Mouse (Mus musculus) 3134 (cell line): ENCODE data around the gene Mcidas.
"Not testable (repeated sequence)": the region's sequence is repeated elsewhere in the genome, so short reads cannot be mapped to it uniquely, and the experiment has no call there.

ENCODE experiments used
- DNase-seq: peaks from one replicate; pipeline ENCODE4 v3.0.0-alpha.2; 2011; ENCODE audit warnings: low spot score; ENCODE audit not compliant: insufficient read length; ENCODE audit errors: extremely low read depth

Mcidas gene

DNA sequence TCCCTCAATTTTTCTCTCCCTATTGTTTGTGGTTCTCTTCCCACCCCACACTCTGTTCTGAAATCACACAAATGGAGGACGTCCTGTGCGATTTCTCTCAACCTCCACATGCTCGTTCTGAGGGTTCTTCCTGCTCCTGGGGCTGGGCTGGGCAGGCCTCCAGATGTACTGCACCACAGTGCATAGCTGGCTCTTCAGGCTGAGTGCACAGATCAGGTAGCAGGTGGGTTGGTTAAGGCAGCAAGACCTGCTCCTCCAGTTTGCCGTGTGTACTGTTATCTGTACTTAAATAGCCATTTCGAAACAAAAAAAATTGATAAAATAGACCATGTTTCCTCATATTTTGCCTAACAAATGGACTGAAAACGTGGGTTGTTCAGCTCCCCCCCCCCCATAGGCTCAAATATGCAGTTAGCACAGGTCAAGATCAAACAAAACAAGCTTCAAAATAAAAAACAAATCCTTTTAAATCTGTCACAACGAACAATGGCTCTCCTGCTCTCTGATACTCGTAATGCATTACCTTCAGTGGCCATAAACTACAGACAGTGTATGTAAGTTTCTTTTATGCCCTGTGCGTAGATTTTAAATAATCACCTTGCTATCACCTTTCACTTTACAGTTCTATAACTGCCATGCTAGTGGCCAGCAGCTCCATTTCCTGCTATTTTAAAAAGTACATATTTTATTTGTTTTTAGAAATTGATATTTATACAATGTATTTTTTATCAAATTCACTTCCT is 7.1 kb downstream of the Mcidas start:
- no peak for DNase-seq

DNA sequence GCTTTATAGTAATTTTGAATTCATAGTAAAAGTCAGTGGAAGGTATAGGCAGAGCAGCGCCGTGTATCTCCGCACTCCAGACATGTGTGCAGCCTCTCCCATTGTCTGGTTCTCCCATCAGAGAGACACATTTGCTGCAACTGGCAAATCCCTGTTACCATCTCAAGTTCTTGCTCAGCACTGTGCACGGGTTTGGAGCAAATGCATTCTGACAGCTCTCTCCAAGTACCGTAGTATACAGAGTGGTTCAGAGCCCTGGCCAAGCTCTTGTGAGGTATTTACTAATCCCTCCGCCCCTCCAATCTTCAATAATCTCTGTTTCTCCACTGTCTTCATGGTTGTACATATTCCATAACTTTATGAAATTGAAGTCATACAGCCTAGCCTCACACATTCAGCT is 19.0 kb downstream of the Mcidas start:
- DNase-seq = no peak

DNA sequence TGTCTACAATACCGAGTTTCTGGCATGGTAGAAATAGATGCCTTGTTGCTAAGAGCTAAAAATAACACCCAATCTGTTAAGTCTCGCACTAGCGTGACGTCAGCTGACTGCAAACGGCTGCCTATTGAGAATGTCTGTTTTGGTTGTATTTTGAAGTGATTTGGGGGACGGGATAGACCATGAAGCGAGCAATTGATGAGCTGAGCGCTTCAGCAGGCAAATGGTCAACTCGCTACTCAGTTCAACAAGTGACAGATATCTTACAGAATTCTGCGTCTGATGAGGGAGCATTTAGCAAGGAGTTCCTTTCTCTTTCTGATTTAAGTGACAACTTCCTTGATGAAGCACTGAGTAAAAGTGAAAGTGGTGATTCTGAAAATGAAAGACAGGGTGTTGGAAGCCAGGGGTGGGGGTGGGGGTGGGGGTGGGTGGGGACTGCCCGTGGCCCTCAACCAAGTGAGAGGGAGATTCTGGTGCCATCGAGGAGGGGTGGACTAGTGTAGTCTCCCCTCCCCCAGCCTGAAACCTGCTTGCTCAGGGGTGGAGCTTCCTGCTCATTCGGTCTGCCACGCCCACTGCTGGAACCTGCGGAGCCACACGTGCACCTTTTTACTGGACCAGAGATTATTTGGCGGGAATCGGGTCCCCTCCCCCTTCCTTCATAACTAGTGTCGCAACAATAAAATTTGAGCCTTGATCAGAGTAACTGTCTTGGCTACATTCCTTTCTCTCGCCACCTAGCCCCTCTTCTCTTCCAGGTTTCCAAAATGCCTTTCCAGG is 19.7 kb downstream of the Mcidas start:
- DNase-seq = not testable (repeated sequence)

DNA sequence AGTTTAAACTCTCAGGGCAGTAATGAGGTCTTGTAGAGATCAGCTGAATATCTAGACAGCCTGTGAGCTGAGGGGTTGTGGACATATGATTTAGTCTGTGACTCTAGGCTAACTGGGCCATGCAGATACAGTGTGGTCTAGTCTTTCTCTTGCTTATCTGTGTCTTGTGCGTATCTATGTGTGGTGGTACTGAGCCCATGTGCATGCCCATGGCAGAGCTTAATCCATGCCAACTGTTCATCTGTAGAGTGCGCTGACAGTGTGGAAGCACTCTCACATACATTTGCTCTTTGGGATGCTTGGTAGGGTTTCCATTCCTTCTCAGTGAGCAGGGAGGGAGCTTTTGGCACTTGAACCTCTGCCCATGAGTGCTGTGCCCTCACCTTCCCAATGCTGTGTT is 27.9 kb downstream of the Mcidas start:
- no peak for DNase-seq

DNA sequence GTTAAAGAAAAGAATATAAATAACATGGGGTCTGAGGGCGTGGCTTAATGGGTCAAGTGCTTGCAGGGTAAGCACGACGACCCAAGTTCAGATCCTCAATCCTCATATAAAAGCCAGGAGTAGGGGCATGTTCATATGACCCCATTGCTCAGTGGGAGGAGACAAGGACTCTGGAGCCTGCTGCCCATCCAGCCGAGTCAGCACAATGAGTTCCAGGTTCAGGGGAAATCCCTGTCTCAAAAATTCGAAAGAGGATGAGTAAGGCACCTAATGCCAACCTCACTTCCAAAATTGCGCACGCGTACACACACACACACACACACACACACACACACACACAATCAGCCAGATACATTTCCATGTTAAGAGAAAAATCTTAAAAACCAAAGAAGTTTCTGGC is 28.8 kb downstream of the Mcidas start:
- DNase-seq = no peak

DNA sequence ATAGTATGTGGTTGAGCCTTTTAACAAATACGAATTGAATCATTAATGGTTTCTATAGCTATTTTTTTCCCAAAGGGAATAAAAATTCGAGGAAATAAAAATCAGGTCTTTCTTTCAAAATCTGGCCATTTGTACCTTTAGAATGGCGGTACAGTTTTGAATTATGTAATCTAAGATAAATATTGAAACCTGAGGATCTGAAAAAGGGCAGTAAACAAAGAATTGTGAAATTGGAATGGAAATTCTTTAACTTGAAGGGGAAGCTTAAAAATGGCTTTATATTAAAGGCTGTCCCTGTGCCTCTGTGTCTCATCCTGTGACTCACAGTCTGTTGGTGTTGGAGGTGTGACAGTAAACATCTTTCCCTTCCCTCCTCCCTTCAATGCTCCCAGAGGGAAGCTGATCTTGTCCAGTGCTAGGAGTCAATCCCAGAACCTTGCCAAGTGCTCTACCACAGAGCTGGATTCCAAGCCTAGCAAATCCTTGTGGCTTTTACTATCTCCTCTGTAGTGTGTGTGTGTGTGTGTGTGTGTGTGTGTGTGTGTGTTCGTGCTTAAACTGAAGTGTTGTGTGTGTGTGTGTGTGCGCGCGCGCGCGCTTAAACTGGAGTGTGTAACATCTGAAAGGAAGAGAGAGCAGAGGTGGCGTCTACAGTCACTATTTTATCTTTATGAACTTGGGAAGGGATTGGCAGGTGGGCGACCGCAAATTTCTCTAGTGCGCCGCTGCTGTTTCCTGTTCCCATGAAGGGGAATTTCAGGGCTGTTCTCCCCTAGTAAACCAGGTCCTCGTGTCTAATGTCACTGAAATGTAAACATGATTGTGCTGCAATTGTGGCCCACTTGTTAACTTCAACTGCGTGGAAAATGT is 29.9 kb downstream of the Mcidas start:
- peak; percentile 66 for DNase-seq

DNA sequence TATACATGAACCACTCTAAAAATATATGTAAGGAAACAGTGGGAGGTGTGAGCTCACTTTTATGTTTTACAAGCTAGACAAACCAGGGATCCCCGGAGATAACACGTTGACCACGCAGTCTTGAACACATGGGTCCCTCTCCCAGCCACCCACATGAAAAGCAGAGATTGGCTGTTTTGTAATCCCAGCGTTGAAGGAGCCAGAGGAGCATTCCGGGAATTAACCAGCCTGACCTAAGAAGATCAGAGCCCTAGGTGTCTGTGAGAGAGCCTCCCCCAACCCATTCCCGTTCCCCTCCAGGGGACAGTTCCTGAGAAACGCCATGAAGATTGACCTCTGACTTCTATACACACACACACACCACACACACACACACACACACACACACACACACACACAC is 37.7 kb downstream of the Mcidas start:
- DNase-seq = no peak

DNA sequence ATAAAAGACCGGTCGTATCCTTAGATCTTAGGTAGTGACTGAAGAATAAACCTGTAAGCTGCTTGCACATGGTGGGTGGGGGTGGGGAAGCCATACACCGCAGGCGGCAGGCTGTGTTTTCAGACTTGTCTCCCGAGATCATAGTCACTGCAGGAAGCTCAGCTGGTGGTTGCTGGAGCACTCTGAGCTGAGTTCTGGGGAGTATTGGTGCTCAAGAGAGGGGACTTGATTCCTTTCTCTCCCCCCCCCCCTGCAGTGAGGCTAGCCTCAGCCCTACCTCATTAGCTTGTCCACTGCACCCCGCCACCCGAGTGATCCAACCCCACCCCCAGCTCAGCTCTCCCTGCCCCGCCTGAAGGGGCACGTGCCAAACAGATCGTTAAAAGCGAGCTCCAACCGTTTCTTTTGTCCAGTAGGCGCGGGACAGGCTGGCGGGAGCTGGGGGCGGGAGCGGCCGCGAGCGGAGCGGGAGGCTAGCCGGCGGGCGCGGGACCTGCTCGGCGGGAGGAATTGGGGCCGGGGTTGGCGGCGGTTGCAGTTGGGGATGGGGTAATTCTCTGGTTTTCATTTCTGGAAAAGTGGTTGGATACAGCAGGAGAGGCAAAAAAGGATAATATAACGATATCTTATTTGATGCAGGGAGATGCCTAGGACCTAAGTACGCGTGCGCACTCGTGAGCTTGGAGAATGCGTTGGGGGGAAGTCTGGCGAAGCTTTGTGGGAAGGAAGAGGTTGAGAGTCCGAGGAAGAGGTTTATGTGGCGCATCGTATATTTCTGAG is 38.3 kb downstream of the Mcidas start:
- no peak for DNase-seq

DNA sequence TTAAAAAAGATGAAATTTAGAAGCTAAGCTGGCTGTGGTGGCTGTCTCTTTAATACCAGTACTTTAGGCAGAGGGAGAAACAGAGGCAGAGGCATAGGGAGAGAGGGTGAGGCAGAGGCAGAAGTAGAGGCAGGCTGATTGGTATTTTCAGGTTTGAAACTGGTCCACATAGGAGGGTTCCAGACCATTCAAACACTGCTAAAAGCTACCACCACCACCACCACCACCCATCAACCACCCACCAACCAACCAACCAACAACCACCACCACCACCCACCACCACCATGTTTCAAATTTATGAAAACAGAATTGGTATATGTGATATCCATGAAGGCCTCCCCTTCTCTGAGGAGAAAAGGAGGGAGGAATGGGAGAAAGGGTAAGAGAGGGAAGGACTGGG is 39.2 kb downstream of the Mcidas start:
- DNase-seq = no peak

DNA sequence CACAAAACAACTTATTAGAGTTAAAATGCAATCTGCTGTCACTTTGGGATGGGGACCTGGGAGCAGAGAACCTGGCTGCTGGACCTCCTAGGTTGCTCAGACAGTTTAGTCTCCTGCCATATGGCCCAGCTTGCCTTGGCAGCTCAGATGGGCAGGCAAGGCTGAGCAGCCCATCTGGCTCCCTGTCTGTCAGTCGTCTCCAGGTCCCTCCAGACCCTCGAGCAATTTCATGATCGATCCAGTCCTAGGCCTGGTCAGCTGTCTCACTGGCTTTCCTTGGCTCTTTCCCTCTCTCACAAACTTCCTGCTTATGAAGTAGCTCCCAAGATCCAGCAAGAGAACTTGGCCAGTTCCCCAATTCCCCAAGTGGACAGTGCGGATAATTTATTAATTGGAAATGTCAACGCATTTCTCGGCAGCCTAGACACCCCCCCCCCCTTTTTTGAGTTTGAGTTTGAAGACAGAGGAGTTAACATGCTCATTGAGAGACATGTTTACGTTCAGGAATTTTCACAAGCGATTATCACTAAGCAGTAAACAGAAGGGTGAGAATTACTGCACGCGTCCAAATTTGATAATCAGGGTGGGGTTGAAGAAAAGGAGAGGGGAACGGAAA is 40.7 kb downstream of the Mcidas start:
- DNase-seq = no peak

DNA sequence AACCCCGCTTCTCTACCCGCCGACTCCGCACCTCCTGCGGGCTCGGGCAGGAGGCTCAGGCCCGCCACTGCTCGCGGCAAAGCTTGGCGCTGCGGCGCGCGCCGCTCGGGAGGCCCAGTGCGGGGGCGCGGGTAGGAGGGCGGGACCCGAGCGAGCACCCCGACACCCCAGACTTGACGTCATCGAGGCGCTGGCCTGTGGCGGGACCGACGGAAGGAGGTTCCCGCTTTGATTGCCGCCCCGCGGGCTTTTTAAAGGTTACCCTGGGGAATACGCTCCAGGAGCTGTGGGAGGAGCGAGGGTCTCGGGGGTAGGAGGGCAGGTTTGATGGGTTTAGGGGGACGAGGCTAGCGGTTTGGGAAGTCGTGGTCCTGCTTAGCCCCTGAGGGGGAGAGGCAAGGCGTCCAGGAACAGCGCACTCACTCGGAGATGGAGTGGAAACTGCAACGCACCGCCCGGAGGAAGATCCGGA is 41.3 kb downstream of the Mcidas start, which contains the start of gene Cdc20b:
TSS of gene Cdc20b (plus strand) at position 162 of the 472 bp plus-strand sequence.
- peak; percentile 53 for DNase-seq

DNA sequence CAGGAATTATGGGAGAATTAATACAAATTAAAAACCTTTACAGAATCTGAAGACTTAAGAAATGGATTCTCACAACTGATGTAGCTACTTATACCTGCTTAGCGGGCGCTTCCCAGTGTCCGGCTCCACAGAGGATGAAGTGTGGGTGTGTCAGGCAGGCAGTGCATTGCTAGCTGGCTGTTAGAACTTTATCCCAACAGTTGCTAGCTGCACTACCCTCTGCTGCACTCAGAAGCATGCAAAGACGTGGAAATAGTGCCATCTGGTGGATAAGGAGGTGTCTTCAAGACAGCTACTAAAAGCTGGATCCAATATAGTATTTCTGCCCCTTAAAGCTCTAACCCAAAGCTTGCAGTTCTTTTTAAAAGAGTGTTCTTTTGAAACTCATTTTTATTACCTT is 42.2 kb downstream of the Mcidas start:
- DNase-seq = peak; percentile 48

DNA sequence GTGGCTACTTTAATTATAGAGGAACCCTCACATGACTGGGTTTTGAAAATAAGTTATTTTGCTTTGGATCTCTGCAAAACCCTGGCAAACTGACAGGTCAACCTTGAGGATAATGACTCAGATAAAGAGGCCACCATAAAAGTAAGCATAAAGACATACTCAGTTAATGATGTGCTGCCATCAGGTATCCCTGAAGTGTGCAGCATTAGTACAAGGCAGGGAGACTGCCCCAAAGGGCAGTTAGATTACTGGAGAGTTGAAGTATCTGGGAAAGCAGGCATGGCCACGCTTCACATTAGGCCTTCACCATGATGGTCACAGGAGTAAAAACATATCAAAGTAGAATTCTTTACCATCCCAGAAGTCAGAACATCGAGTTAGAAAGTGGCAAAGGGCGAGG is 51.2 kb downstream of the Mcidas start:
- DNase-seq = no peak

DNA sequence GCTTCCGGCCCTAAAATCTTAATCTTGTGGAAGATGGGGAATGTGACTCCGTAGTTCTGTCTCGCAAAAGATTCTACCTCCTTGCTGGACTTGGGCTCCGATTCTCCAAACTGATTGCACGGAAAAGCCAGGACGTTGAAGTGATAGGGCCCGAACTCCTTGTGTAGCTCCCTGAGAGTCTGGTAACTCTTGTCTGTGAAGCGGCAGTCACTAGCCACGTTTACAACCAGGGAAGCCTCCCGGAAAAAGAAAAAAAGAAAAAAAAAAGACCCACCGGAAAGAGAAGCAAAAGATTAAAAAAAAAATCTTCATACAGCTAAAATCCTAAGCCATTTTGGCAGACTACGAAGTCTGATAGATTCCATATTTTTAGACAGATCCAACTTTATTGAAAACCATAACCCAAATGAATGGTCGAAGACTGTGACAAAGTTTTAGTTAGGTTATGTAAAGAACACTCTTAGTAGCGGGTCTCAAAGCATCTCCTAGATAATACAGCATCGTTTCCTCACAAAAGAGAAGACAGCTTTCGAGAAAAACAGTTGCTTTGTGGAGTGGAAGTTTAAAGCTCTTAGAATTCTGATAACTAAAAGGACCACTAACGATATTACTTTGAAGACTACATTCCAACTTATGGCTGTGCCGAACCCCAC is 51.9 kb downstream of the Mcidas start:
- DNase-seq = no peak

DNA sequence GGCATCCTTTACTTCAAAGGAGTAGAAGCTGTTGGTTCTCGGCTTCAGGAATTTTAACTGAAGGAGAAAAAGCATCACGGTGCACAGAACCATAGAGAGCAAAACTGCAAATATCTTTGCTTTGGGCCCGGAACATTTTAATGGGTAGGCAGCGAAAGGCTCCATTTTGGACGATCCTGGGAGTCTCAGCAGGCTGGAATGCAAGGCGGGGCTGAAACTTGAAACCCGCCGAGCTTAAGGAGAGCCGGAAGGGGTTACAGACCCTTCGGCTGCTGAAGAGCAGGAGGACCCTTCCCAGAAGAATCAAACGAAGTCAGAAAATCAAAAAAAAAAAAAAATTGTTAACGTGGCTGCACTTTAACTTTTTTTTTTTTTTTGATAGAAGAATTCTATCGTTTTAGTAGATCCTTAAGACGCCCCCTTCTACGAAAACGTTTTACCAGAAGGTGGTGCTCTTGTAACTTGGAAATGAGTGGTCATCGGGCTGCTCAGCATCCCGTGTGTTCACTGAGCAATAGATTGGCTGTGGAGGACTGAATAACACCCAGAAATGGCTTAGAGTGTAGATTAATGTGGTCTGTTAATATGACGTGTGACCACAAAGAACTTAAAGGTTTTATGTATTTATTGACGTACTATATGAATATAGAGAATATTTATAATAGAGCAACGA is 52.7 kb downstream of the Mcidas start, which contains the start of gene Gpx8:
TSS of gene Gpx8 (minus strand) at position 200 of the 673 bp plus-strand sequence.
- DNase-seq = peak; percentile 67

DNA sequence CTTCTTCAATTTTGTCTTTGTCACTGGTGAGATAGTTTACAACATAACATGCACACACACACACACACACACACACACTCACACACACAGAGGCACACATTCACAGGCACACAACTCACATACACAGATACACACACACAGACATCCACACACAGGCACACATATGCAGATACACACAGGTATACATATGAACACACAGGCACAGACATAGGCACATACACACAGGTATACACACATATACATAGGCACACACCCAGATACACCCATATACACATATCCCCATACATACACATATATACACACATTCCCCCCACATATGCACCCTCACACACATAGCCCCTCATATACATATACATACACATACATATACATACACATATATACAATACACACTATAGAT is 53.4 kb downstream of the Mcidas start:
- DNase-seq = no peak

DNA sequence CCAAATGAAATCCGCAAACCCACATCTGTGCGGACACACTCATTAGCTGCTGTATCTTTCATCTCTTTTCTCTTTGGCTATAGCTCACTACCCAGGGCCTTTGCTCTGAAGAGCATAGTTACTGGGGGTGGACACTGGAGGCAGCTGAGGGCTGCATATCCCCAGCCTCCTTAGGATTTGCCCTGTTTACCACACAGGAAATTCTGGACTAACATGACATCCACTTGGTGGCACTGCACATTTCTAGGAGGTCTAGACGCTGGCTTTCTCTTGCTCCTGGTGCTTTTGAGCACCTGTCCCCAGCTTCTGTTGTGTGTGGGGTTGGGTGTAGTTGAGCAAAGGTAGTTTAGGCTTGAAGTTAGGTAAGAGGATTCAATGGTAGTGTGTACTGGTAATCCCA is 54.0 kb downstream of the Mcidas start:
- no peak for DNase-seq
